Mouse (Mus musculus) left cerebral cortex, postnatal 4 days (tissue): ENCODE data around the gene Plekha3. TPM values are rescaled to one million over a fixed set of nuclear protein-coding genes. Genes with fewer than 3 reads are reported as not detected.

Experiments
- DNase-seq: peaks from one replicate; pipeline ENCODE4 v3.0.0-alpha.2; 2022
- intact Hi-C: fragments of 180-260 bp; cut with DNase I; formaldehyde crosslinking; loops from one replicate; pipeline ENCODE4 v1.15.1; 2025
- total RNA-seq, 2 experiments: library from RNA; stranded (reverse); gene quantifications; 2 replicates each; pipeline ENCODE4 v1.2.3; 2021

Gene Plekha3
- total RNA-seq, 2 experiments from 2014 or later, result 21.2 to 23.5 TPM

- intact Hi-C loops, result no loop called here
- no peak for DNase-seq
Observed at GRCm38 (mm10) chr2:76675949-76676348, 868 bp downstream of the Plekha3 start.

GRCm38 (mm10) chr2:76676401-76677226 is 1.5 kb downstream of the Plekha3 start:
- DNase-seq, result no peak
- intact Hi-C loops, result no loop called here

DNA sequence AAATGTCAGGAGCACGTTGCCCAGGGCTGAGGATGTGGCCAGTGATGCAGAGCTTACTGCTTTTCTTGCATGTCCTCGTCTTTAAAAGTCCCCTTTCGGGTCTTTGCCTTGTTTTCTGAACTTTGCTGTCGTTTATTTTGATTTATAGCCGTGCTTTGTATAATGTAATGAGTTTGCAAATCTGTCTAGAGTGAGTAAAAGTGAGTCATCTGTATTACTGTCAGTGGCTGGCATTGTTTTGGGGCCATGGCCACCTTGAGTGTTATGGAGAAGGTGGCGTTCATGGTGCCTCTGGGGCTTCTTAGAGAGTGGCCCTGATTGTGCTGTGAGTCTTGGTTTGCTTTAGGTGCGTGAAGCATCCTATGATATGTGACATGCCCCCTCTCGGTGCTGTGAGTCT is 7.2 kb downstream of the Plekha3 start:
- no peak for DNase-seq
- intact Hi-C loops, result no loop called here

- intact Hi-C loops, result no loop called here
- DNase-seq, result no peak
Observed at GRCm38 (mm10) chr2:76686986-76687385, 11.9 kb downstream of the Plekha3 start.

DNA sequence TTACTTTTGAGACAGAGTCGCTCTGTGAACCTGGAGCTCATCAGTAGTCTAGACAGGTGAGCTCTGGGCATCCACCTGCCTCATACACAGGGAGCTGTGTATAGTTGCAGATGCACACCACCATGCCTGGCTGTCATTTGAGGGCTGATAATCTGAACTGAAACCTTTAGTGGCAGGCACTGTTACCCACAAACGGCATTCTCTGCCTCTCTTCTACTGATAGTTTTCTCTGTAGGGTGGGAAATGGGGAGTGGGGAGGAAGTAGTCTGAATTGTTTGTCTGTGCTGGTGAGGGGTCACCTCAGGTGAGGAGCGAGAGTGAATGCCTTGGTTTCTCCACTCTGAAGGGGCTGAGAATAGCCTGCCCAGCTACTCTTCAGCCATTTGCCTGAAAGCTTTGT is 12.5 kb downstream of the Plekha3 start:
- no peak for DNase-seq
- intact Hi-C loops, result no loop called here

DNA sequence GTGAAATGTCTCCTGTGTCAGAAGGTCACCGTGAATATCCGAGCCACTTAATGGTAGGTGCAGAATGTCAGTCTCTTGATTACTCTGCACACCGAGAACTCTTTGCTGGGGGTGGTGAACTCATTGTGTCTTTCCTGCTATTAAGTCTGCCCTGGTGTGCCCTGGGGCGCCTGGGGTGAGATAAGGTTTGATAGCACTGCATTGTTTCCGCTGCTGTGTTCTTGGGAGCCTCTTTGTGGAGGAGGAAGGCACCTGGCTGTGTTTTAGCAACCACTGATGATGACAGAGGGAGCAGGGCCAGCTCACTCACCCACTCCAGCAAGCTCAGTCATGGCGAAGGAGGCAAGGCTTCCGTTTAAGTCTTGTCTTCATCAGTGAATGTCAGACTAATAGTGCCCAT is 13.1 kb downstream of the Plekha3 start:
- intact Hi-C loops, result no loop called here
- DNase-seq, result no peak

GRCm38 (mm10) chr2:76690436-76691204 is 15.5 kb downstream of the Plekha3 start:
- intact Hi-C loops, result no loop called here
- DNase-seq, result no peak

DNA sequence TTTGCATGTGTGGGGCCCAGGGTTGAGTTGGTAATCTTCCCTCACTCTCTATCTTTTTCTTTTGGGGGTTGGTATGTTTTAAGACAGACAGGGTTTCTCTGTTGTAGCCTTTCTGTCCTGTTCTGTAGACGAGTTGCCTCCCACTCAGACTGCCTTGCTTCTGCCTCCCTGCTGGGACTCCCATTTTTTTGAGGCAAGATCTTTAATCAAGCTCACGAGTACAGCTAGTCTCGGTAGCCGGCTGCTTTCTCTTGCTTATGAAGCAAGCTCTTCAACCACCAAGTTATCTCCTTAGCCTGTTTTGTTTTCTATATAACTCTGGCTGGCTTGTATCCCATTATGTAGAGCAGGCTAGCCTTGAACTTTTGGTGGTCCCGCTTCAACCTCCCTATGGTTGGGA is 18.7 kb downstream of the Plekha3 start:
- DNase-seq, result no peak
- intact Hi-C loops, result no loop called here

GRCm38 (mm10) chr2:76695290-76695689 is 20.2 kb downstream of the Plekha3 start:
- intact Hi-C loops, result no loop called here
- DNase-seq, result no peak

GRCm38 (mm10) chr2:76702188-76702587 is 27.1 kb downstream of the Plekha3 start:
- intact Hi-C loops, result no loop called here
- no peak for DNase-seq

- no peak for DNase-seq
- intact Hi-C loops, result no loop called here
Observed at GRCm38 (mm10) chr2:76702751-76703150, 27.7 kb downstream of the Plekha3 start.

- intact Hi-C loops, result no loop called here
- no peak for DNase-seq
Observed at GRCm38 (mm10) chr2:76705655-76706054, 30.6 kb downstream of the Plekha3 start.

DNA sequence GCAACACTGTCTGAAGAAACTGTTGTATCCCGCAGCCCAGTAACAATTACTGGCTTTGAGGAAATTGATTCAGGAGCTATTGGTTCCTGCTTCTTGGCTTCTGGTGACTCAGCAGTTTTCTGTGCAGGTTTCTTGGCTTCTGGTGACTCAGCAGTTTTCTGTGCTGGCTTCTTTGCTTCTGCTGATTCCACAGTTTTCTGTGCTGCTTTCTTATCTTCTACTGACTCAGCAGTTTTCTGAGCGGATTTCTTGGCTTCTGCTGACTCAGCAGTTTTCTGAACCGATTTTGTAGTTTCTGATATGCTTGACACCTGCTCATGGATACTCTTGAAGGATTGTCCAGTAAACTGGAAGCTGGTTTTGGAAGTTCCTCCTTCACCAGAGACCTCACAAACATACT is 33.4 kb downstream of the Plekha3 start:
- intact Hi-C loops, result no loop called here
- DNase-seq, result no peak

GRCm38 (mm10) chr2:76714984-76715383 is 39.9 kb downstream of the Plekha3 start:
- DNase-seq, result no peak
- intact Hi-C loops, result no loop called here

GRCm38 (mm10) chr2:76719650-76720049 is 44.6 kb downstream of the Plekha3 start:
- no peak for DNase-seq
- intact Hi-C loops, result no loop called here

Other genes with a start within 250 kb of the Plekha3 start
- gene Prkra, start 27.3 kb upstream of the Plekha3 start, total RNA-seq, result 10 to 100 TPM; 55.8 to 55.9 TPM
- under 1 TPM; 0.40 to 0.84 TPM for gene Pjvk, start 26.8 kb upstream of the Plekha3 start, total RNA-seq
- 1 to 10 TPM; 6.5 to 6.7 TPM for gene Fkbp7, start 2.2 kb upstream of the Plekha3 start, total RNA-seq